Mouse (Mus musculus) ES-CJ7 (cell line): ENCODE measurements around the gene Hs6st3.

Experiments
- DNase-seq: peaks from one replicate; pipeline ENCODE4 v3.0.0; 2011; ENCODE audit warnings: low read depth, low spot score

The Hs6st3 gene

GRCm38 (mm10) chr14:119908032-119908675 is 770.0 kb downstream of the Hs6st3 start:
- DNase-seq: no peak

- DNase-seq: no peak
Observed at GRCm38 (mm10) chr14:119914508-119914907, 776.4 kb downstream of the Hs6st3 start.

GRCm38 (mm10) chr14:119918281-119919034 is 780.3 kb downstream of the Hs6st3 start:
- DNase-seq: no peak

- no peak for DNase-seq
Observed at GRCm38 (mm10) chr14:119919177-119919576, 781.0 kb downstream of the Hs6st3 start.
